Mouse (Mus musculus) brown adipose tissue, adult 24 weeks (tissue): ENCODE measurements around the gene Krt82. TPM values are rescaled to one million over a fixed set of nuclear protein-coding genes. Genes with fewer than 3 reads are reported as not detected.
"Not testable (repeated sequence)": the region's sequence is repeated elsewhere in the genome, so short reads cannot be mapped to it uniquely, and the experiment has no call there.

Source experiments
- H3K27ac ChIP-seq: fragments of 200-500 bp; replicated peaks from 2 replicates; pipeline ENCODE4 v1.5.1; 2012; ENCODE audit warnings: low read depth, mild to moderate bottlenecking, low read length
- H3K4me1 ChIP-seq: fragments of 200-500 bp; 2 replicates; pipeline ENCODE4 v1.6.1; 2012; ENCODE audit warnings: low read length, mixed read lengths; ENCODE audit not compliant: control insufficient read depth, insufficient read depth, insufficient read length
- H3K4me3 ChIP-seq: fragments of 200-500 bp; 2 replicates; pipeline ENCODE4 v1.5.1; 2012; ENCODE audit warnings: low read depth, mild to moderate bottlenecking, low read length, moderate library complexity; ENCODE audit not compliant: insufficient read depth
- polyA plus RNA-seq: library from polyadenylated mRNA; stranded (reverse); fragments of >200 nt; gene quantifications from 2 replicates; pipeline ENCODE4 v1.2.4, GENCODE M21; 2012; ENCODE audit not compliant: missing spikeins, insufficient read depth, insufficient read length

Gene Krt82
- polyA plus RNA-seq, 1 experiment = not detected

- Histone ChIP-seq H3K4me1 (no peaks in the 10 kb centered on the region), H3K4me3 (no peak overlapping the region), H3K27ac (no peak overlapping the region)
These were observed 12.4 kb downstream of the Krt82 start for GRCm38 (mm10) chr15:101537864-101538579.

- no peak overlapping the region for H3K4me3 ChIP-seq
- no peaks in the 10 kb centered on the region for H3K4me1 ChIP-seq
- H3K27ac ChIP-seq = no peak overlapping the region
These were observed 14.2 kb downstream of the Krt82 start for GRCm38 (mm10) chr15:101536054-101536850.

DNA sequence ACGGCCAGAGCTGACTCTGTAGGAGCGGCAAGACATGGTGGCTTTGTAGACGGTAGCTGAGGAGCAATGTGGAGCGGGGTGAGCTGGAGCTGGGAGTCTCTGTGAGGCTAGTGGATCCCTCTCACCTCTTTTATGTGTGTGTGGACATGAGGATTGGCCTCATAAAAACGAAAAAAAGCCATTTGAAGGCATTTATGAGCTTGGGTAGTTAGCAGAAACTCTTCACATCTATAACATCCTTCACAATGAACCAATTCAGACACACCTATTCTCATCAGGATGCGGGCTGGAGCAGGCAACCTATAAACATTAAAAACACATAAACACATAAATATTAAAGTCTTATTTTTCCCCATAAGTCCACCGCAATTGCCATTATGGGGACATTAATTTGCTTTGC, 17.7 kb downstream of the Krt82 start, which contains the start of gene Krt84:
Gene Krt84 (minus strand): TSS at position 101 of the 400 bp plus-strand sequence.
- Histone ChIP-seq H3K27ac (no peak within 1 kb of the TSS), H3K4me1 (no peaks in the 10 kb centered on the region), H3K4me3 (no peak within 1 kb of the TSS)

- no peak overlapping the region for H3K27ac ChIP-seq
- H3K4me3 ChIP-seq = no peak overlapping the region
- H3K4me1 ChIP-seq = no peaks in the 10 kb centered on the region
These were observed 27.8 kb downstream of the Krt82 start for GRCm38 (mm10) chr15:101522556-101523232.

DNA sequence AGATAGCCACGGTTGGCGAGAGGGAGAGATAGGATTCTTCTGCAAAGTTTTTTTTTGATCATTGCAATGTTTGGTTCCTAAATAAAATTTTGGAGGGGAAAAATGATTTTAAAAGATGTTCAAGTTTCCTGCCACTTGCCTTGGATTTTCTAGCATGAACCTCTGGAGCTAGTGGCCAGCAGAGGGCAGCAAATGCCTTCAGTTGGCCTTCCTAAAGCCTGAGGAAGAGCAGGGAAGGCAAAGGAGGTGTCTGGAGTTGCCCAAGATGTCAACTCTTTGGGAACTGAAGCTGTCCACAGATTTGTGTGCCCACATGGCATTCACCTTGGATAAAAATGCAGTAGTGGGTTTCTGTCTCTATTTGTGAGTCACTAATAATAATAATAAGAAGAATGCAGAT, 30.7 kb downstream of the Krt82 start:
- no peak overlapping the region for H3K4me3 ChIP-seq
- no peaks in the 10 kb centered on the region for H3K4me1 ChIP-seq
- no peak overlapping the region for H3K27ac ChIP-seq

- not testable (repeated sequence) for H3K4me3 ChIP-seq, H3K27ac ChIP-seq, H3K4me1 ChIP-seq
These were observed 33.3 kb downstream of the Krt82 start, which contains the start of gene Gm49425 for GRCm38 (mm10) chr15:101517161-101517560. Gm49425 (minus strand) TSS chr15:101517261.

- Histone ChIP-seq H3K27ac (no peak overlapping the region), H3K4me3 (no peak overlapping the region), H3K4me1 (no peaks in the 10 kb centered on the region)
These were observed 42.2 kb downstream of the Krt82 start for GRCm38 (mm10) chr15:101508247-101508646.

GRCm38 (mm10) chr15:101506896-101507758, 43.3 kb downstream of the Krt82 start:
- Histone ChIP-seq H3K4me3 (no peak overlapping the region), H3K27ac (no peak overlapping the region), H3K4me1 (no peaks in the 10 kb centered on the region)

- no peak overlapping the region for H3K27ac ChIP-seq
- H3K4me3 ChIP-seq = no peak overlapping the region
- no peaks in the 10 kb centered on the region for H3K4me1 ChIP-seq
These were observed 53.3 kb downstream of the Krt82 start for GRCm38 (mm10) chr15:101497181-101497580.

DNA sequence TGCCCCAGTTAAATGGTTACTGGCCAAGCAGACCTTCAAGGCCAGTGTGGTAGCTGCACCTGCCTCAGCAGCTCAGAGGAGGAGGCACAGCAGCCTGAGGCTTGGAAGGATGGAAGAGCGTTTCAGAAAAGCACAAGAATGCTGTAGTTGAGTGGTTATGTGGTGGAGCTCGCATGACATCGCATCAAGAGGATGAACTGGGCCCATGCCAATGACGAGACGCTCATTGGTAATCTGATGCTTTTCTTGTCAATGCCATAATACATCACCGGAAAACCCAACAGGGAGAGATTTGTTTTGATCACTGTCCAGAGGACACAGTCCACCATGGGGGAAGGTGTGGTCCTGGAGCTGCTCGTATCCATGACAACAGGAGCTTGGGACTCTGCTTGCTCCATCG, 55.2 kb downstream of the Krt82 start:
- no peak overlapping the region for H3K4me3 ChIP-seq
- H3K27ac ChIP-seq = no peak overlapping the region
- no peaks in the 10 kb centered on the region for H3K4me1 ChIP-seq

DNA sequence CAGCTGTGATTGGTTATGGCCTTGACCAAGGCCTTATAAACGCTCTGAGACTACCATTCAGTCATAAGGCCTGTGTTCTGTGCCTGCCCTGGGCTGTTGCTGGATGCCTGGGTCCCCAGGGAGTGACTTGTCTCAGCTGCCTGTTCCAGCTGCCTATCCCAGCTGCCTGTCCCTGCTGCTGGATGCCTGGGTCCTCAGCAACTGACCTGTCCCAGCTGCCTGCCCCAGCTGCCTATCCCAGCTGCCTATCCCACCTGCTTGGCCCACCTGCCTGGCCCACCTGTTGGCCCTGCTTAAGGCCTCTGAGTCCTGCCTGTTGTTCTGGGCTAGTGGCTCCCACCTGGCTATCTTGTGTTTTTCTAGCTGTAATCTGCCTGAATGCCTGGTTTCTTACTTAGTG, 56.3 kb downstream of the Krt82 start:
- H3K4me1 ChIP-seq = no peaks in the 10 kb centered on the region
- no peak overlapping the region for H3K27ac ChIP-seq
- H3K4me3 ChIP-seq = no peak overlapping the region

- no peak overlapping the region for H3K27ac ChIP-seq
- no peak overlapping the region for H3K4me3 ChIP-seq
- no peaks in the 10 kb centered on the region for H3K4me1 ChIP-seq
These were observed 56.8 kb downstream of the Krt82 start for GRCm38 (mm10) chr15:101493713-101494112.

- no peak overlapping the region for H3K27ac ChIP-seq
- H3K4me3 ChIP-seq = no peak overlapping the region
- no peaks in the 10 kb centered on the region for H3K4me1 ChIP-seq
These were observed 57.7 kb downstream of the Krt82 start for GRCm38 (mm10) chr15:101492718-101493117.

DNA sequence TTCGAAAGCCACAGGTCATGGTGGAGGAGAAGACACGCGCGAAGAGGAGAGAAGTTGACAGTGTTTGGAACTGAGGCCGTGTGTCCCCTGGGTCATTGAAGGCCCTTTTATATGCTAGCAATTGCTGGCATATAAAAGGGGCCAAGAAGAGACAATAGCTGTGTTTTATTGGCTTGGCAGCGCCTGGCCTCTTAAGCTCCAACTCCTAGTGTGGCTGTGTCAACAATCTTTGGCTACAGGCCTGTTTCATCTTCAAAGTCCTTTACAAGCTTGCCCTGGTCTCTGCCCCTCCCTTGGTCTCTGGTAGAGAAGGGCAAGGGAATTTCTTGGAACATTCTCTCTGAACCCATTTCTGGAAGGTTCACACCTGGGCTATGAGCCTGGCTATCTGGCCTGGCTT, 59.0 kb downstream of the Krt82 start, which contains the start of gene Krt83:
Gene Krt83 (minus strand): TSS at position 82 of the 400 bp plus-strand sequence.
- Histone ChIP-seq H3K4me3 (no peak within 1 kb of the TSS), H3K4me1 (no peaks in the 10 kb centered on the region), H3K27ac (no peak within 1 kb of the TSS)
